Mouse (Mus musculus) cortical plate, adult 2 months (tissue): ENCODE data around the gene Hba-a1.

Source experiments
- CTCF ChIP-seq: fragments of 200-500 bp; IDR thresholded peaks from 2 replicates; pipeline ENCODE4 v1.5.1; 2011; ENCODE audit warnings: mild to moderate bottlenecking, control low read depth, low read length; ENCODE audit not compliant: insufficient read depth; ENCODE audit errors: extremely low read depth
- POLR2A ChIP-seq: fragments of 200-500 bp; IDR thresholded peaks from 2 replicates; pipeline ENCODE4 v1.6.1; 2011; ENCODE audit warnings: mild to moderate bottlenecking, low read length, control low read depth; ENCODE audit not compliant: insufficient read depth; ENCODE audit errors: extremely low read depth

DNA sequence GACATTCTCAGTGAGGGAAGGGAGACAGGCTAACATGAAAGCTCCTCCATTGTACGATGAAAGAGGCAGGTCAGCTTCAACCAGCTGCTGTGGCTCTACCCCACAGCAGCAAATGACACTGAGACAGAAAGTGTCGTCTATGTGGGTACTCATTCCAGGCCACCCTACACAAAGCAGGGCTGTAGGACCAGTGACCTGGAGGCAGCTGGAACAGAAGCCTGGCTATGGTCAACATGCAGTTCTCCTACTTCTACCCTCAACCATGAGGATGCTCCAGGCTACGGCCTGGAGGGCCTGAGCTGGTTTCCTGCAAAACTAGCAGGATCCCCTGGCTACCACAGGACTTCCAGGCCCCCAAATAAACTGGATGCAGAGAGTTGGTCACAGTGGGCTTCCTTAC lies 26.7 kb upstream of the Hba-a1 start:
- TF ChIP-seq CTCF (no peak), POLR2A (no peak)
